In the genomic region with DNA sequence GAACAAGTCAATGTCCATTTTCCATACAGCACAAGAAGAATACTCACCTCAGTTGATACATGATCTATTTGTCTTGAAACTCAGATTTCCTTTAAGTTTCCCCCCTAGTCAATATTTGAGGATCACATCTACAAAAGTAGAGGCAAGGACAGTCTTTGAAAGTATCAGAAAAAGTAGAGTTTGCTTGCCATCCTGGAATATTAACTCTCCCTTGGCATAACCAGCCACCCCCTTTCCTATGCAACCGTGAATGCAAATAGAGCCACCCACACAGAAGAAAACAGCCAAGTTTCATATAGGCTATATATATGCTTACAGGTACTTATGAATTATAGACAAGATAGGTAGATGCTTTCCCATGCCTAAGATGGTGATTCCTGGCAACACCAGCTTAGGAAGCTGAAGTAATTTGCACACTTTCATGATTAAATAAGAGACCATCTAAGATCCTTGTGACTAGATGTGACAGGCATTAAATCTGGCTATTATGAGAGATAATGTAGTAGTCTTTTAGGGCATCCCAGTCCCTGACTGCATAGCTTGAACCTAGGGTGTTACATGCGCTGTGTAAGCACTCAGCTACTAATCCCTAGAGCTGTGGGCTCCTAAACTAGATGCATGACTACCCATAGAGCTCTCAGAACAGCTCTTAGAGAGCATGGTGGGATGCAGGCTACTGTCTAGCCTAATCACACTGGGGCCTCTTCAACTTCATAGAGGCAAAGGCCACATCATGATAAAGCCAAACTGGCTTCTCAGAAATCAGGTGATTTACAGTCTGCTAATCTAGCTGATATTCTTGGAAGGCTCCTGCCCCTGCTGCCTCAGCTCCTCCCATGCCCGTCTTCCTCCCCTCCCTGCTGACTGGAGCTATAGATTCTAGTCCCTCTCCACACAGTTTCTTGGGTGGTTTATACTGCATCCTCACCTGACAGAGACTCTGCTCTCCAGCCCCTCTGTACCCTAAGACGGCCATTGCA, we compare ENCODE assay signal across 30 mouse cellular contexts.
DNase-seq lines count a peak whose midpoint lies in the region; ATAC-seq and TF ChIP-seq lines count a peak whose summit lies in the region.
"Had no signal": no experiment of that assay in that cellular context is flagged by ENCODE, and none has a peak within 500 bp of the region (broad histone marks: within the 10 kb centered on the region; RNA-seq: fewer than 3 reads in every experiment).

No protein-coding gene starts in this region.

- no peak overlapping the region for H3K9ac ChIP-seq in intestine, embryonic 16.5 days (ENCODE audit: low read depth, low read length)
- H3K9ac ChIP-seq in intestine, postnatal 0 days (ENCODE audit: low read depth, low read length): no peak overlapping the region
- H3K9ac ChIP-seq in midbrain, embryonic 11.5 days (ENCODE audit: low read length): no peak overlapping the region
- H3K9ac ChIP-seq in midbrain, postnatal 0 days (replicated peaks; ENCODE audit: low read length, poor library complexity, severe bottlenecking): no peak overlapping the region
- H3K9ac ChIP-seq: embryonic facial prominence, embryonic 12.5 days; embryonic facial prominence, embryonic 15.5 days; forebrain, embryonic 13.5 days; heart, embryonic 15.5 days; hindbrain, embryonic 13.5 days had no signal

- DNase-seq in midbrain, embryonic 11.5 days (ENCODE audit: low spot score, missing footprints): peak; percentile 91
- DNase-seq in midbrain, postnatal 0 days (ENCODE audit: low spot score): no peak
- DNase-seq in G1E (ENCODE audit: low spot score): no peak
- DNase-seq in c-Kit-positive CD71-positive TER-119-negative erythroid progenitor cells, embryonic 14.5 days (ENCODE audit: low read depth): peak; percentile 7
- DNase-seq in gastrocnemius, postnatal 10 days: no peak
- DNase-seq in adrenal gland, postnatal 14 days: no peak
- DNase-seq: adrenal gland, adult 8-10 months; adrenal gland, postnatal 36 days; B cell, adult 2 months; cerebellum, adult 11 months; cerebellum, adult 2 months; cerebellum, adult 9-11 months; cerebellum, postnatal 25 days; gastrocnemius, postnatal 14 days; heart, adult 11 months; heart, postnatal 10 days; heart, postnatal 36 days had no signal

- H3K27ac ChIP-seq in intestine, embryonic 16.5 days (ENCODE audit: low read length): no peak overlapping the region
- no peak overlapping the region for H3K27ac ChIP-seq in intestine, postnatal 0 days (ENCODE audit: low read depth, low read length)
- H3K27ac ChIP-seq in midbrain, embryonic 11.5 days (ENCODE audit: low read depth, low read length): no peak overlapping the region
- H3K27ac ChIP-seq in midbrain, postnatal 0 days (ENCODE audit: low read depth, low read length): no peak overlapping the region
- H3K27ac ChIP-seq: embryonic facial prominence, embryonic 12.5 days; embryonic facial prominence, embryonic 15.5 days; forebrain, embryonic 13.5 days; heart, embryonic 15.5 days; hindbrain, embryonic 10.5 days; hindbrain, embryonic 13.5 days had no signal

- no peaks in the 10 kb centered on the region for H3K27me3 ChIP-seq in intestine, embryonic 16.5 days (replicated peaks; ENCODE audit: control insufficient read depth, insufficient read depth, low read length)
- H3K27me3 ChIP-seq in intestine, postnatal 0 days (replicated peaks; ENCODE audit: control insufficient read depth, insufficient read depth, low read length): no peaks in the 10 kb centered on the region
- H3K27me3 ChIP-seq in midbrain, embryonic 11.5 days (ENCODE audit: control insufficient read depth, insufficient read depth, low read length): peaks cover 51% of the 10 kb centered on the region
- 0 out of 2 replicates have a peak, but pooled peaks cover 3% of the 10 kb centered on the region for H3K27me3 ChIP-seq in midbrain, postnatal 0 days (ENCODE audit: insufficient read depth, low read length)
- peaks cover 7% of the 10 kb centered on the region for H3K27me3 ChIP-seq in G1E (ENCODE audit: insufficient read depth, low read length)
- H3K27me3 ChIP-seq: CH12.LX; embryonic facial prominence, embryonic 12.5 days; embryonic facial prominence, embryonic 15.5 days; forebrain, embryonic 13.5 days; heart, embryonic 15.5 days; hindbrain, embryonic 13.5 days had no signal

- no peaks in the 10 kb centered on the region for H3K9me3 ChIP-seq in intestine, embryonic 16.5 days (ENCODE audit: control insufficient read depth, low read length)
- H3K9me3 ChIP-seq in intestine, postnatal 0 days (ENCODE audit: control insufficient read depth): no peaks in the 10 kb centered on the region
- no peaks in the 10 kb centered on the region for H3K9me3 ChIP-seq in midbrain, embryonic 11.5 days (ENCODE audit: control insufficient read depth, low read length)
- no peaks in the 10 kb centered on the region for H3K9me3 ChIP-seq in midbrain, postnatal 0 days (ENCODE audit: low read length)
- no peaks in the 10 kb centered on the region for H3K9me3 ChIP-seq in G1E (replicated peaks)
- H3K9me3 ChIP-seq: embryonic facial prominence, embryonic 12.5 days; embryonic facial prominence, embryonic 15.5 days; forebrain, embryonic 13.5 days; heart, embryonic 15.5 days; hindbrain, embryonic 10.5 days; hindbrain, embryonic 13.5 days had no signal

- TF ChIP-seq CTCF in intestine, postnatal 0 days (IDR thresholded peaks at IDR 0.05; ENCODE audit: low read depth): no peak
- TF ChIP-seq CTCF in midbrain, postnatal 0 days (IDR thresholded peaks at IDR 0.05): no peak
- no peak for TF ChIP-seq CTCF in G1E (IDR thresholded peaks at IDR 0.05; ENCODE audit: low read depth, low read length)

- no peaks in the 10 kb centered on the region for H3K4me1 ChIP-seq in intestine, embryonic 16.5 days (ENCODE audit: control insufficient read depth, insufficient read depth, low read length)
- H3K4me1 ChIP-seq in intestine, postnatal 0 days (replicated peaks; ENCODE audit: control insufficient read depth, insufficient read depth, low read length): no peaks in the 10 kb centered on the region
- peaks cover 16% of the 10 kb centered on the region for H3K4me1 ChIP-seq in midbrain, embryonic 11.5 days (ENCODE audit: control insufficient read depth, insufficient read depth, low read length)
- no peaks in the 10 kb centered on the region for H3K4me1 ChIP-seq in midbrain, postnatal 0 days (ENCODE audit: insufficient read depth, low read length)
- H3K4me1 ChIP-seq in G1E (ENCODE audit: insufficient read depth, low read depth, low read length): no peaks in the 10 kb centered on the region
- H3K4me1 ChIP-seq: heart, embryonic 15.5 days had no signal

- no peak overlapping the region for H3K4me2 ChIP-seq in intestine, embryonic 16.5 days (ENCODE audit: low read depth, low read length)
- H3K4me2 ChIP-seq in intestine, postnatal 0 days (replicated peaks; ENCODE audit: low read depth): no peak overlapping the region
- H3K4me2 ChIP-seq in midbrain, embryonic 11.5 days: no peak overlapping the region
- no peak overlapping the region for H3K4me2 ChIP-seq in midbrain, postnatal 0 days (ENCODE audit: low read depth, low read length, poor library complexity, severe bottlenecking)
- H3K4me2 ChIP-seq: embryonic facial prominence, embryonic 12.5 days; embryonic facial prominence, embryonic 15.5 days; forebrain, embryonic 13.5 days; heart, embryonic 11.5 days; heart, embryonic 15.5 days; hindbrain, embryonic 13.5 days had no signal

- no peaks in the 10 kb centered on the region for H3K36me3 ChIP-seq in intestine, embryonic 16.5 days (ENCODE audit: control insufficient read depth, insufficient read depth, low read length)
- no peaks in the 10 kb centered on the region for H3K36me3 ChIP-seq in intestine, postnatal 0 days (ENCODE audit: control insufficient read depth, insufficient read depth)
- no peaks in the 10 kb centered on the region for H3K36me3 ChIP-seq in midbrain, embryonic 11.5 days (ENCODE audit: control insufficient read depth, insufficient read depth, low read length)
- H3K36me3 ChIP-seq in midbrain, postnatal 0 days (ENCODE audit: insufficient read depth, low read length): no peaks in the 10 kb centered on the region
- H3K36me3 ChIP-seq in G1E (replicated peaks): no peaks in the 10 kb centered on the region
- H3K36me3 ChIP-seq: embryonic facial prominence, embryonic 12.5 days; embryonic facial prominence, embryonic 15.5 days; heart, embryonic 15.5 days; hindbrain, embryonic 10.5 days; hindbrain, embryonic 13.5 days had no signal

- 80% methylated on average over 4 of the region's 4 CpGs for whole genome bisulfite sequencing in intestine, embryonic 16.5 days
- WGBS in intestine, postnatal 0 days: 71% methylated on average over 4 of the region's 4 CpGs
- WGBS in midbrain, embryonic 11.5 days: 58% methylated on average over 4 of the region's 4 CpGs
- WGBS in midbrain, postnatal 0 days: 48% methylated on average over 4 of the region's 4 CpGs

- ATAC-seq in intestine, embryonic 16.5 days: peak; percentile 50
- ATAC-seq in intestine, postnatal 0 days: no peak
- ATAC-seq in midbrain, embryonic 11.5 days (ENCODE audit: low FRiP score): peak; percentile 60
- ATAC-seq in midbrain, postnatal 0 days (ENCODE audit: low FRiP score): no peak
- ATAC-seq in G1E (ENCODE audit: extremely low read depth, insufficient number of reproducible peaks, low FRiP score, poor library complexity, severe bottlenecking): peak; percentile 59
- ATAC-seq: activated CD4-positive, CD25-positive, alpha-beta regulatory T cell, adult 4 months; forebrain, embryonic 13.5 days; forebrain, embryonic 16.5 days; hindbrain, embryonic 16.5 days had no signal

- no peak overlapping the region for H3K4me3 ChIP-seq in intestine, embryonic 16.5 days (ENCODE audit: low read length)
- no peak overlapping the region for H3K4me3 ChIP-seq in intestine, postnatal 0 days (ENCODE audit: low read depth, low read length)
- H3K4me3 ChIP-seq in midbrain, embryonic 11.5 days (ENCODE audit: low read depth, low read length): no peak overlapping the region
- no peak overlapping the region for H3K4me3 ChIP-seq in midbrain, postnatal 0 days (ENCODE audit: low read depth, low read length)
- H3K4me3 ChIP-seq in G1E (ENCODE audit: low read depth, low read length): no peak overlapping the region
- H3K4me3 ChIP-seq: embryonic facial prominence, embryonic 12.5 days; embryonic facial prominence, embryonic 15.5 days; forebrain, embryonic 13.5 days; heart, embryonic 15.5 days; hindbrain, embryonic 10.5 days; hindbrain, embryonic 13.5 days had no signal

Comparison
In these comparisons a context has a peak if more than half of its experiments do, and no peak if none do; other contexts are left out.
1. ATAC-seq: peak in intestine, embryonic 16.5 days (single experiment), midbrain, embryonic 11.5 days (single experiment) and G1E (single experiment); none in intestine, postnatal 0 days (single experiment) and midbrain, postnatal 0 days (single experiment).
2. DNase-seq: peak in midbrain, embryonic 11.5 days (single experiment) and c-Kit-positive CD71-positive TER-119-negative erythroid progenitor cells, embryonic 14.5 days (single experiment); none in midbrain, postnatal 0 days (single experiment), G1E (single experiment), gastrocnemius, postnatal 10 days (single experiment) and adrenal gland, postnatal 14 days (single experiment).